Mouse (Mus musculus) forebrain, postnatal 0 days (tissue): ENCODE measurements around the gene Myef2. TPM values are rescaled to one million over a fixed set of nuclear protein-coding genes. Genes with fewer than 3 reads are reported as not detected.

Source experiments
- ATAC-seq: fragments of 200-750 bp; cut with Nextera tagmentation; 2 replicates; pipeline ENCODE4 v1.8.0; 2017; ENCODE audit warnings: mild to moderate bottlenecking, moderate library complexity
- DNase-seq: peaks from one replicate; pipeline ENCODE4 v3.0.0-alpha.2; 2015
- H3K27ac ChIP-seq: fragments of 300-500 bp; sonication (generic); 2 replicates; pipeline ENCODE4 v1.5.1; 2014; ENCODE audit warnings: low read depth, mild to moderate bottlenecking, antibody characterized with exemption, low read length, moderate library complexity, mixed read lengths
- H3K27me3 ChIP-seq: fragments of 300-500 bp; sonication (generic); 2 replicates; pipeline ENCODE4 v1.6.1; 2014; ENCODE audit warnings: mild to moderate bottlenecking, low read length, mixed read lengths; ENCODE audit not compliant: insufficient read depth
- H3K36me3 ChIP-seq: fragments of 300-500 bp; sonication (generic); 2 replicates; pipeline ENCODE4 v1.6.1; 2014; ENCODE audit warnings: mild to moderate bottlenecking, moderate library complexity; ENCODE audit not compliant: insufficient read depth
- H3K4me1 ChIP-seq: fragments of 300-500 bp; sonication (generic); 2 replicates; pipeline ENCODE4 v1.6.1; 2014; ENCODE audit warnings: antibody characterized with exemption; ENCODE audit not compliant: insufficient read depth
- H3K4me2 ChIP-seq: fragments of 300-500 bp; sonication (generic); 2 replicates; pipeline ENCODE4 v1.6.1; 2014; ENCODE audit warnings: low read depth, mild to moderate bottlenecking, moderate library complexity
- H3K4me3 ChIP-seq: fragments of 300-500 bp; sonication (generic); 2 replicates; pipeline ENCODE4 v1.5.1; 2014; ENCODE audit warnings: low read depth, low read length, mixed read lengths
- H3K9ac ChIP-seq: fragments of 300-500 bp; sonication (generic); 2 replicates; pipeline ENCODE4 v1.6.1; 2014; ENCODE audit warnings: mild to moderate bottlenecking
- H3K9me3 ChIP-seq: fragments of 300-500 bp; sonication (generic); 2 replicates; pipeline ENCODE4 v1.6.1; 2016; ENCODE audit warnings: low read length
- CTCF ChIP-seq: sonication (generic); IDR thresholded peaks from 2 replicates; pipeline ENCODE4 v1.5.1; 2016; ENCODE audit warnings: antibody characterized with exemption, control low read depth, low read depth
- WGBS: fragments of 180-500 bp; shearing (Covaris S2); extraction: QIAGEN DNeasy Blood & Tissue Kit; methylation state at CpG from one replicate; pipeline ENCODE4 v1.1.7; 2014; 5-methylcytosine and 5-hydroxymethylcytosine counted together
- polyA plus RNA-seq: library from polyadenylated mRNA; unstranded; fragments of >200 nt; fragmentation: Nextera tagmentation; extraction: Ambion mirVana; gene quantifications from 2 replicates; pipeline ENCODE4 v1.2.1, GENCODE M21; 2015
- total RNA-seq: library from RNA; depleted of rRNA; stranded (reverse); fragments of >200 nt; gene quantifications from 2 replicates; pipeline ENCODE4 v1.2.3, GENCODE M21; 2014; rRNA removed

Myef2 gene
- total and polyA plus RNA-seq, 2 experiments from 2014 or later = 126 to 179 TPM

- WGBS = 91% methylated on average over 12 of the region's 12 CpGs
- Histone ChIP-seq H3K9ac (no peak overlapping the region), H3K4me1 (no peaks in the 10 kb centered on the region), H3K27me3 (no peaks in the 10 kb centered on the region), H3K27ac (no peak overlapping the region), H3K4me2 (no peak overlapping the region), H3K36me3 (no peaks in the 10 kb centered on the region), H3K9me3 (no peaks in the 10 kb centered on the region), H3K4me3 (no peak overlapping the region)
- DNase-seq (no peak), ATAC-seq (no peak)
- TF ChIP-seq CTCF = no peak
Measured at GRCm38 (mm10) chr2:125068696-125069095, 54.8 kb downstream of the Myef2 start.

GRCm38 (mm10) chr2:125067894-125068293, 55.6 kb downstream of the Myef2 start, which contains the start of gene Slc24a5:
Slc24a5 (plus strand) TSS chr2:125068124.
- DNase-seq = no peak
- TF ChIP-seq CTCF = no peak
- H3K4me1 ChIP-seq = no peaks in the 10 kb centered on the region
- no peaks in the 10 kb centered on the region for H3K27me3 ChIP-seq
- H3K27ac ChIP-seq = no peak within 1 kb of the TSS
- no peak within 1 kb of the TSS for H3K4me2 ChIP-seq
- H3K9me3 ChIP-seq = no peaks in the 10 kb centered on the region
- H3K4me3 ChIP-seq = no peak within 1 kb of the TSS
- no peaks in the 10 kb centered on the region for H3K36me3 ChIP-seq
- no peak for ATAC-seq
- WGBS = 76% methylated on average over 10 of the region's 10 CpGs
- H3K9ac ChIP-seq = no peak within 1 kb of the TSS

GRCm38 (mm10) chr2:125067373-125067772, 56.1 kb downstream of the Myef2 start:
- ATAC-seq = no peak
- no peak for DNase-seq
- Histone ChIP-seq H3K27ac (no peak overlapping the region), H3K9ac (no peak overlapping the region), H3K4me3 (no peak overlapping the region), H3K4me2 (no peak overlapping the region), H3K9me3 (no peaks in the 10 kb centered on the region), H3K4me1 (no peaks in the 10 kb centered on the region), H3K36me3 (no peaks in the 10 kb centered on the region), H3K27me3 (no peaks in the 10 kb centered on the region)
- WGBS = 53% methylated on average over 7 of the region's 7 CpGs
- TF ChIP-seq CTCF = no peak

- Histone ChIP-seq H3K4me2 (no peak overlapping the region), H3K4me3 (no peak overlapping the region), H3K4me1 (no peaks in the 10 kb centered on the region), H3K9ac (no peak overlapping the region), H3K36me3 (no peaks in the 10 kb centered on the region), H3K27me3 (no peaks in the 10 kb centered on the region), H3K9me3 (no peaks in the 10 kb centered on the region), H3K27ac (no peak overlapping the region)
- TF ChIP-seq CTCF = no peak
- 53% methylated on average over 4 of the region's 4 CpGs for WGBS
- ATAC-seq (no peak), DNase-seq (no peak)
Measured at GRCm38 (mm10) chr2:125062944-125063343, 60.5 kb downstream of the Myef2 start.

GRCm38 (mm10) chr2:125061451-125061850, 62.0 kb downstream of the Myef2 start:
- Histone ChIP-seq H3K4me2 (no peak overlapping the region), H3K9ac (no peak overlapping the region), H3K4me3 (no peak overlapping the region), H3K27ac (no peak overlapping the region), H3K36me3 (no peaks in the 10 kb centered on the region), H3K27me3 (no peaks in the 10 kb centered on the region), H3K9me3 (no peaks in the 10 kb centered on the region), H3K4me1 (no peaks in the 10 kb centered on the region)
- DNase-seq (no peak), ATAC-seq (no peak)
- no peak for TF ChIP-seq CTCF
- WGBS = 86% methylated on average over 7 of the region's 7 CpGs

- Histone ChIP-seq H3K4me1 (no peaks in the 10 kb centered on the region), H3K4me2 (no peak overlapping the region), H3K9me3 (no peaks in the 10 kb centered on the region), H3K4me3 (no peak overlapping the region), H3K36me3 (no peaks in the 10 kb centered on the region), H3K27ac (no peak overlapping the region), H3K27me3 (no peaks in the 10 kb centered on the region), H3K9ac (no peak overlapping the region)
- ATAC-seq = peak; percentile 58; the same call in 1 of the 2 replicates
- WGBS = 31% methylated on average over 7 of the region's 7 CpGs
- peak; percentile 72 for TF ChIP-seq CTCF
- peak; percentile 61 for DNase-seq
Measured at GRCm38 (mm10) chr2:125057250-125057815, 66.1 kb downstream of the Myef2 start.

- WGBS = 73% methylated on average over 7 of the region's 7 CpGs
- Histone ChIP-seq H3K27me3 (no peaks in the 10 kb centered on the region), H3K27ac (no peak overlapping the region), H3K4me1 (no peaks in the 10 kb centered on the region), H3K4me2 (no peak overlapping the region), H3K9me3 (no peaks in the 10 kb centered on the region), H3K36me3 (no peaks in the 10 kb centered on the region), H3K4me3 (no peak overlapping the region), H3K9ac (no peak overlapping the region)
- 0 out of 2 replicates have a peak, but pooled peaks have one; percentile 27 for TF ChIP-seq CTCF
- peak; percentile 14 for DNase-seq
- no peak for ATAC-seq
Measured at GRCm38 (mm10) chr2:125055316-125055903, 68.1 kb downstream of the Myef2 start.

Other genes with a start within 250 kb of the Myef2 start
- gene Slc24a5, start 55.5 kb downstream of the Myef2 start, total RNA-seq = 0.15 TPM in 1 of 2 replicates, not detected in the other
- 2.8 and 3.2 TPM in 2 replicates for gene Slc24a5, start 55.5 kb downstream of the Myef2 start, polyA plus RNA-seq
- gene Ctxn2, start 13.0 kb upstream of the Myef2 start, total RNA-seq = 6.4 and 8.2 TPM in 2 replicates
- gene Ctxn2, start 13.0 kb upstream of the Myef2 start, polyA plus RNA-seq = 21.5 and 23.0 TPM in 2 replicates
- 0.10 and 0.23 TPM in 2 replicates for gene Slc12a1, start 28.8 kb upstream of the Myef2 start, total RNA-seq
- gene Slc12a1, start 28.8 kb upstream of the Myef2 start, polyA plus RNA-seq = 0.03 and 0.06 TPM in 2 replicates
- gene Dut, start 123.5 kb upstream of the Myef2 start, total RNA-seq = 48.6 and 50.3 TPM in 2 replicates
- 89.8 and 96.3 TPM in 2 replicates for gene Dut, start 123.5 kb upstream of the Myef2 start, polyA plus RNA-seq